Mouse (Mus musculus) sigmoid colon, adult 10 weeks (tissue): Measurements from ENCODE around the gene Olfr667. TPM values are rescaled to one million over a fixed set of nuclear protein-coding genes. Genes with fewer than 3 reads are reported as not detected.

Experiments used
- polyA plus RNA-seq: library from polyadenylated mRNA; stranded (reverse); fragments of 350-450 nt; fragmentation: Illumina TruSeq; extraction: RNeasy Lipid Tissue Mini Kit (QIAGEN cat#74804); gene quantifications from one replicate; pipeline ENCODE4 v1.2.3, GENCODE M21; 2014; ENCODE audit warnings: low read depth, low replicate concordance

Gene Olfr667
- not detected for polyA plus RNA-seq

GRCm38 (mm10) chr7:104921382-104921781, at the start of gene Olfr667:
Olfr667 (minus strand) TSS chr7:104921482.

GRCm38 (mm10) chr7:104962520-104962919, 41.2 kb upstream of the Olfr667 start, which contains the start of gene Olfr670:
Olfr670 (minus strand) TSS chr7:104962620.

GRCm38 (mm10) chr7:104933940-104934339, 12.7 kb upstream of the Olfr667 start, which contains the start of gene Olfr669:
Olfr669 (plus strand) TSS chr7:104934240.

GRCm38 (mm10) chr7:104927957-104928356, 6.7 kb upstream of the Olfr667 start, which contains the start of gene Olfr668:
Olfr668 (minus strand) TSS chr7:104928057.

GRCm38 (mm10) chr7:104895852-104896251, 25.4 kb downstream of the Olfr667 start, which contains the start of gene Olfr666:
Olfr666 (minus strand) TSS chr7:104895952.

GRCm38 (mm10) chr7:104877731-104878130, 43.6 kb downstream of the Olfr667 start, which contains the start of gene Olfr665:
Olfr665 (plus strand) TSS chr7:104878031.

Other genes with a start within 250 kb of the Olfr667 start
- gene Olfr661, start 235.0 kb downstream of the Olfr667 start, polyA plus RNA-seq: not detected
- not detected for gene Usp17le, start 144.0 kb downstream of the Olfr667 start, polyA plus RNA-seq
- gene Usp17lb, start 78.9 kb downstream of the Olfr667 start, polyA plus RNA-seq: not detected
- not detected for gene Usp17la, start 64.5 kb downstream of the Olfr667 start, polyA plus RNA-seq
- gene Olfr665, start 43.5 kb downstream of the Olfr667 start, polyA plus RNA-seq: not detected
- not detected for gene Olfr666, start 25.5 kb downstream of the Olfr667 start, polyA plus RNA-seq
- not detected for gene Olfr668, start 6.6 kb upstream of the Olfr667 start, polyA plus RNA-seq
- gene Olfr669, start 12.8 kb upstream of the Olfr667 start, polyA plus RNA-seq: not detected
- gene Olfr670, start 41.1 kb upstream of the Olfr667 start, polyA plus RNA-seq: not detected
- gene Olfr671, start 57.6 kb upstream of the Olfr667 start, polyA plus RNA-seq: not detected
- not detected for gene Olfr672, start 80.5 kb upstream of the Olfr667 start, polyA plus RNA-seq
- gene Olfr675, start 107.0 kb upstream of the Olfr667 start, polyA plus RNA-seq: not detected
- gene Olfr676, start 111.2 kb upstream of the Olfr667 start, polyA plus RNA-seq: not detected
- not detected for gene Olfr677, start 129.9 kb upstream of the Olfr667 start, polyA plus RNA-seq
- gene Olfr678, start 143.0 kb upstream of the Olfr667 start, polyA plus RNA-seq: not detected
- gene Olfr679, start 159.7 kb upstream of the Olfr667 start, polyA plus RNA-seq: not detected
- gene Olfr680-ps1, start 171.3 kb upstream of the Olfr667 start, polyA plus RNA-seq: not detected
- not detected for gene Olfr681, start 195.4 kb upstream of the Olfr667 start, polyA plus RNA-seq
- not detected for gene Olfr683, start 225.5 kb upstream of the Olfr667 start, polyA plus RNA-seq
- gene Olfr684, start 242.2 kb upstream of the Olfr667 start, polyA plus RNA-seq: not detected